Mouse (Mus musculus) lung, embryonic 16.5 days (tissue): ENCODE results near the gene Cacna1f. TPM values are rescaled to one million over a fixed set of nuclear protein-coding genes. Genes with fewer than 3 reads are reported as not detected.
A peak's percentile ranks its signal among the peaks of the same experiment; 100 is the strongest.

Experiments
- ATAC-seq: fragments of 200-750 bp; cut with Nextera tagmentation; 2 replicates; pipeline ENCODE4 v1.8.0; 2017; ENCODE audit warnings: low read depth, mild to moderate bottlenecking, moderate library complexity
- H3K27ac ChIP-seq: fragments of 300-500 bp; sonication (generic); 2 replicates; pipeline ENCODE4 v1.5.1; 2014; ENCODE audit warnings: mild to moderate bottlenecking, control low read depth, low read length
- H3K27me3 ChIP-seq: fragments of 300-500 bp; sonication (generic); 2 replicates; pipeline ENCODE4 v1.6.1; 2014; ENCODE audit warnings: low read depth, low read length, mixed read lengths; ENCODE audit not compliant: control insufficient read depth, insufficient read depth
- H3K36me3 ChIP-seq: fragments of 300-500 bp; sonication (generic); 2 replicates; pipeline ENCODE4 v1.6.1; 2014; ENCODE audit warnings: low read length; ENCODE audit not compliant: control insufficient read depth, insufficient read depth
- H3K4me1 ChIP-seq: fragments of 300-500 bp; sonication (generic); replicated peaks from 2 replicates; pipeline ENCODE4 v1.6.1; 2014; ENCODE audit warnings: low read length, mixed read lengths; ENCODE audit not compliant: control insufficient read depth, insufficient read depth
- H3K4me2 ChIP-seq: fragments of 300-500 bp; sonication (generic); 2 replicates; pipeline ENCODE4 v1.6.1; 2014; ENCODE audit warnings: low read depth, low read length, control low read depth
- H3K4me3 ChIP-seq: fragments of 300-500 bp; sonication (generic); 2 replicates; pipeline ENCODE4 v1.5.1; 2014; ENCODE audit warnings: mild to moderate bottlenecking, low read length, control low read depth
- H3K9ac ChIP-seq: fragments of 300-500 bp; sonication (generic); 2 replicates; pipeline ENCODE4 v1.6.1; 2014; ENCODE audit warnings: low read length, control low read depth
- H3K9me3 ChIP-seq: fragments of 300-500 bp; sonication (generic); 2 replicates; pipeline ENCODE4 v1.6.1; 2016; ENCODE audit warnings: low read length; ENCODE audit not compliant: control insufficient read depth
- WGBS: fragments of 180-500 bp; shearing (Covaris S2); extraction: QIAGEN DNeasy Blood & Tissue Kit; methylation state at CpG from one replicate; pipeline ENCODE4 v1.1.7; 2014; 5-methylcytosine and 5-hydroxymethylcytosine counted together
- polyA plus RNA-seq: library from polyadenylated mRNA; unstranded; fragments of >200 nt; fragmentation: Nextera tagmentation; extraction: Ambion mirVana; gene quantifications from 2 replicates; pipeline ENCODE4 v1.2.1, GENCODE M21; 2015

Cacna1f gene
- polyA plus RNA-seq, 1 experiment from 2014 or later = not detected

DNA sequence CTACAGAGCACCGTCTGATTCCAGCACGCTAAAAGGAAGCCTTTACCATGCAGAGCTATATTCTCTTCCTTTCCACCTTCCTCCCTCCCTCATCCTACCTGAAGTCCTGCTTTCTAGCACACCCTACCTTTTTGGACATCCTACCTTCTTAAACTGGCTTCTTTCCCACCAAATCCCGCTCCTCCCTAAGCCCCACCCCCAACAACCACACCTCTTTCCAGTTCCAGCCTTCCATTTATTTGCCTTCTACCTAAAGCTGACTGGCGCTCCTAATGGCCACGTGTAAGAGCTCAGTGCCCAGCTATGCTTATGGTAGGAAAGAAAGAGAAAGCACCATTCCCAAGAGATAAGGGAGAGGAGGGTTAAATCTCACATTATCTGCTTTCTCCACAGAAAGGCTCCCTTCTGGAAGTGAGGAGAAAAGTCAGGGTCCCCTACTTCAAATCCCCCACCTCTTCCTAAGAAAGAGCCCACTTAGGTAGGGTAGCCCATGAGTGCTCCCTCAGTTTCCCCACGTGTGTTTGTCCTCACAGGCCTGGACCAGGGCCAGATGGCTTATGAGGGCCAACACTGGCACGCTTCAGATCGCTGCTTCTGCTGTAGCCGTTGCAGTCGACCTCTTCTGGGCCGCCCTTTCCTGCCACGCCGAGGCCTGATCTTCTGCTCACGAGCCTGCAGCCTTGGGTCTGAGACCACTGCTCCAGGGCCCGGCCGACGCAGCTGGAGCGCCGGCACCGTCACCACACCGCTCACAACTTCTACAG is 59.0 kb downstream of the Cacna1f start:
- Histone ChIP-seq H3K4me2 (no peak overlapping the region), H3K36me3 (no peaks in the 10 kb centered on the region), H3K9me3 (no peaks in the 10 kb centered on the region), H3K4me3 (no peak overlapping the region), H3K4me1 (no peaks in the 10 kb centered on the region; the same call in 1 of the 2 replicates), H3K27ac (no peak overlapping the region), H3K27me3 (no peaks in the 10 kb centered on the region), H3K9ac (no peak overlapping the region)
- 68% methylated on average over 21 of the region's 21 CpGs for WGBS
- ATAC-seq = no peak

- Histone ChIP-seq H3K36me3 (no peaks in the 10 kb centered on the region), H3K9me3 (no peaks in the 10 kb centered on the region), H3K4me1 (peaks cover 10% of the 10 kb centered on the region), H3K27me3 (no peaks in the 10 kb centered on the region), H3K27ac (peak overlapping the region; percentile 89), H3K9ac (peak overlapping the region; percentile 68), H3K4me2 (peak overlapping the region; percentile 55), H3K4me3 (peak overlapping the region; percentile 56)
- peak; percentile 81 for ATAC-seq
- WGBS = 16% methylated on average over 18 of the region's 19 CpGs
Observed at GRCm38 (mm10) chrX:7670390-7670881, 63.6 kb downstream of the Cacna1f start.

- WGBS = 17% methylated on average over 25 of the region's 36 CpGs
- H3K4me3 ChIP-seq = peak within 1 kb of the TSS; percentile 56
- peak within 1 kb of the TSS; percentile 89 for H3K27ac ChIP-seq
- peaks cover 10% of the 10 kb centered on the region for H3K4me1 ChIP-seq
- H3K36me3 ChIP-seq = no peaks in the 10 kb centered on the region
- ATAC-seq = peak; percentile 62
- no peaks in the 10 kb centered on the region for H3K9me3 ChIP-seq
- peak within 1 kb of the TSS; percentile 55 for H3K4me2 ChIP-seq
- no peaks in the 10 kb centered on the region for H3K27me3 ChIP-seq
- peak within 1 kb of the TSS; percentile 68 for H3K9ac ChIP-seq
Observed at GRCm38 (mm10) chrX:7670921-7671623, 64.2 kb downstream of the Cacna1f start, which contains the start of gene Plp2. Gene Plp2, minus strand, starts transcription at chrX:7671390.

DNA sequence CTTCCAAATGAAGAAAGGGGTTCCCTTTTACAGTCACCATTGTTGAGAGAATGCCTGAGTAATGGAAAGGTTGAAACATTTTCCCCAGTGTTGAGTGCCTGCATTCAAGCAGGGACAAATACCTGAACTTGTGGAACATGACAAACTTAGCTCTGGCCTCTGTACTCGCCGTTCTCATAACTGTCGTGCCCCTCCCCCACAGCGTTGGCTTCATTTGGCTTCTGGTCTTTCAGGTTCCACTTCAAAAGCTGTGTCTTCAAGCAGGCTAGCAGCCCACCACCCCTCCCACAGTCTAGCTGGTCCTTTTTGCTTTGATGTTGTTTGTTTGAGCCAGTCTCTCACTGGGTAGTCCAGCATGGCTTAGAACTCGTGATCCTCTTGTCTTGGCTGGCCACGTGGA is 65.9 kb downstream of the Cacna1f start:
- 32% methylated on average over 6 of the region's 6 CpGs for WGBS

GRCm38 (mm10) chrX:7673578-7674281 is 66.8 kb downstream of the Cacna1f start:
- 25% methylated on average over 12 of the region's 12 CpGs for WGBS
- peak overlapping the region; percentile 40 for H3K9ac ChIP-seq

More for the DNA sequence above, 65.9 kb downstream of the Cacna1f start:
- H3K36me3 ChIP-seq = no peaks in the 10 kb centered on the region
- no peak overlapping the region for H3K4me3 ChIP-seq
- no peak overlapping the region for H3K4me2 ChIP-seq
- H3K27me3 ChIP-seq = no peaks in the 10 kb centered on the region
- H3K27ac ChIP-seq = no peak overlapping the region
- no peak for ATAC-seq
- no peak overlapping the region for H3K9ac ChIP-seq
- peaks cover 10% of the 10 kb centered on the region for H3K4me1 ChIP-seq
- no peaks in the 10 kb centered on the region for H3K9me3 ChIP-seq

GRCm38 (mm10) chrX:7674284-7675000 is 67.6 kb downstream of the Cacna1f start:
- 23% methylated on average over 28 of the region's 28 CpGs for WGBS
- Histone ChIP-seq H3K4me1 (peaks cover 10% of the 10 kb centered on the region), H3K27me3 (no peaks in the 10 kb centered on the region), H3K36me3 (no peaks in the 10 kb centered on the region), H3K9ac (peak overlapping the region; percentile 40), H3K27ac (peak overlapping the region; percentile 72), H3K9me3 (no peaks in the 10 kb centered on the region), H3K4me2 (peak overlapping the region; percentile 58), H3K4me3 (peak overlapping the region; percentile 22)
- ATAC-seq = peak; percentile 16; the same call in 1 of the 2 replicates

More at GRCm38 (mm10) chrX:7673578-7674281, 66.8 kb downstream of the Cacna1f start:
- H3K27ac ChIP-seq = peak overlapping the region; percentile 72
- 0 out of 2 replicates have a peak, but pooled peaks have one; percentile 8 for ATAC-seq
- H3K4me1 ChIP-seq = peaks cover 10% of the 10 kb centered on the region
- H3K9me3 ChIP-seq = no peaks in the 10 kb centered on the region
- H3K27me3 ChIP-seq = no peaks in the 10 kb centered on the region
- H3K4me3 ChIP-seq = peak overlapping the region; percentile 22
- no peaks in the 10 kb centered on the region for H3K36me3 ChIP-seq
- peak overlapping the region; percentile 58 for H3K4me2 ChIP-seq

DNA sequence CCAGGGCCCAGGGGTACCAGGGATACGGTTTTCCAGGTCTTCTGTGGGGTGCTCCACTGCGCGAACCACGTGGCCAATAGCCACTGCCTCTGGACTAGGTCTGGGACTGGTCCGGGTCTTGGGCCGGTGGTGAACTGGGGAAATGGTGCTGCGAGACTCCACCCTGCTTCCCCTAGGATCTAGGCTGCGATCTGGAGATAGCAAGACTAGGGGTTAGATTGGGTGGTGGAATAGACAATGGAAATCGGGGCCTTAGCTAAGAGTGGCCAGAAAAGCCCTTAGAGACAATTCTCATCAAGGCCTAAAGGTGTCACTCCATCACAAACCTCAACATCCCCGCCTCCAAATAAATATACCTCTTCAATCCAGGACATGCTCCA is 68.1 kb downstream of the Cacna1f start:
- WGBS = 39% methylated on average over 10 of the region's 10 CpGs
- peak overlapping the region; percentile 58 for H3K4me2 ChIP-seq
- H3K9ac ChIP-seq = peak overlapping the region; percentile 40
- no peak for ATAC-seq
- H3K27ac ChIP-seq = peak overlapping the region; percentile 72
- peak overlapping the region; percentile 22 for H3K4me3 ChIP-seq
- H3K27me3 ChIP-seq = no peaks in the 10 kb centered on the region
- no peaks in the 10 kb centered on the region for H3K36me3 ChIP-seq
- no peaks in the 10 kb centered on the region for H3K9me3 ChIP-seq
- H3K4me1 ChIP-seq = peaks cover 10% of the 10 kb centered on the region

GRCm38 (mm10) chrX:7678986-7679385 is 72.1 kb downstream of the Cacna1f start:
- Histone ChIP-seq H3K4me2 (no peak overlapping the region), H3K4me3 (no peak overlapping the region), H3K4me1 (peaks cover 3% of the 10 kb centered on the region), H3K27ac (no peak overlapping the region), H3K9me3 (no peaks in the 10 kb centered on the region), H3K27me3 (no peaks in the 10 kb centered on the region), H3K9ac (no peak overlapping the region), H3K36me3 (no peaks in the 10 kb centered on the region)
- ATAC-seq = no peak
- WGBS = 37% methylated on average over 3 of the region's 3 CpGs
